Comparison of ENCODE assay signal across 8 mouse cellular contexts in genomic region chr5:142718037-142718436, GRCm38 (mm10). TPM values are rescaled to one million over a fixed set of nuclear protein-coding genes. Genes with fewer than 3 reads are reported as not detected.
DNase-seq lines count a peak whose midpoint lies in the region; ATAC-seq and TF ChIP-seq lines count a peak whose summit lies in the region.

No protein-coding gene starts in this region.

- peak; percentile 71 for DNase-seq in MEL (ENCODE audit: low read depth, low spot score)
- DNase-seq in c-Kit-positive CD71-negative TER-119-negative erythroid progenitor cells, embryonic 14.5 days (ENCODE audit: low read depth), result peak; percentile 69
- DNase-seq in forebrain, embryonic 14.5 days (ENCODE audit: low spot score), result peak; percentile 79
- peak; percentile 83 for DNase-seq in hindbrain, embryonic 10.5 days (ENCODE audit: low spot score)
- peak; percentile 81 to 82 for DNase-seq in layer of hippocampus, postnatal 14 days (ENCODE audit: low spot score in 2 of 2)
- DNase-seq in right cerebral cortex, postnatal 14 days, result peak; percentile 90
- DNase-seq in urinary bladder, postnatal 4 days (ENCODE audit: low spot score in 2 of 2), result peak; percentile 66 to 84

- H3K9me3 ChIP-seq in MEL (replicated peaks; ENCODE audit: insufficient read depth, low read length), result no peaks in the 10 kb centered on the region
- no peaks in the 10 kb centered on the region for H3K9me3 ChIP-seq in forebrain, embryonic 14.5 days (replicated peaks; ENCODE audit: control insufficient read depth, low read length)
- no peaks in the 10 kb centered on the region for H3K9me3 ChIP-seq in hindbrain, embryonic 10.5 days

- no peaks in the 10 kb centered on the region for H3K36me3 ChIP-seq in MEL (ENCODE audit: control insufficient read depth in 1 of 2, insufficient read depth in 2 of 2, low read length in 2 of 2)
- peaks cover 56% of the 10 kb centered on the region for H3K36me3 ChIP-seq in forebrain, embryonic 14.5 days (ENCODE audit: control insufficient read depth, insufficient read depth, low read length)
- H3K36me3 ChIP-seq in hindbrain, embryonic 10.5 days, result peaks cover 51% of the 10 kb centered on the region

- peak; percentile 38 for ATAC-seq in forebrain, embryonic 14.5 days
- ATAC-seq in megakaryocyte progenitor cell, adult 5-6 weeks (replicated peaks; ENCODE audit: poor library complexity), result peak; percentile 87

- H3K79me2 ChIP-seq in MEL (ENCODE audit: control insufficient read depth, insufficient read depth, low read length, poor library complexity), result no peaks in the 10 kb centered on the region

- no peak overlapping the region for H3K4me2 ChIP-seq in forebrain, embryonic 14.5 days (ENCODE audit: low read length)

- peak; percentile 87 for TF ChIP-seq RAD21 in MEL (IDR thresholded peaks at IDR 0.05; ENCODE audit: low read depth, low read length)

- peak; percentile 95 to 97 (median 96) for TF ChIP-seq CTCF in MEL (IDR thresholded peaks at IDR 0.05 in 2 of 3, conservative IDR thresholded peaks at IDR 0.05 in 1 of 3; ENCODE audit: control insufficient read depth in 1 of 3, insufficient read depth in 1 of 3, low read depth in 2 of 3, low read length in 3 of 3, poor library complexity in 1 of 3, severe bottlenecking in 1 of 3)

- no peaks in the 10 kb centered on the region for H3K4me1 ChIP-seq in MEL (ENCODE audit: control insufficient read depth in 1 of 2, insufficient read depth in 2 of 2, low read length in 2 of 2)
- H3K4me1 ChIP-seq in forebrain, embryonic 14.5 days (ENCODE audit: control insufficient read depth, insufficient read depth, low read length), result no peaks in the 10 kb centered on the region
- 0 out of 2 replicates have a peak, but pooled peaks cover 2% of the 10 kb centered on the region for H3K4me1 ChIP-seq in hindbrain, embryonic 10.5 days (replicated peaks)

- H3K27me3 ChIP-seq in MEL (ENCODE audit: control insufficient read depth in 1 of 2, insufficient read depth in 2 of 2, low read length in 2 of 2), result no peaks in the 10 kb centered on the region
- H3K27me3 ChIP-seq in forebrain, embryonic 14.5 days (replicated peaks; ENCODE audit: control insufficient read depth, insufficient read depth, low read length), result no peaks in the 10 kb centered on the region
- no peaks in the 10 kb centered on the region for H3K27me3 ChIP-seq in hindbrain, embryonic 10.5 days (ENCODE audit: insufficient read depth, poor library complexity, severe bottlenecking)

- no peak for TF ChIP-seq POLR2A in MEL (IDR thresholded peaks at IDR 0.05; ENCODE audit: control insufficient read depth in 1 of 2, insufficient read depth in 1 of 2, low read depth in 1 of 2, low read length in 2 of 2, poor library complexity in 1 of 2)

- no peak for TF ChIP-seq EP300 in MEL (IDR thresholded peaks at IDR 0.05; ENCODE audit: low read depth in 1 of 2, low read length in 2 of 2)

- H3K27ac ChIP-seq in MEL (ENCODE audit: control insufficient read depth, low read depth, low read length), result no peak overlapping the region
- H3K27ac ChIP-seq in forebrain, embryonic 14.5 days (ENCODE audit: low read depth, low read length), result no peak overlapping the region
- no peak overlapping the region for H3K27ac ChIP-seq in hindbrain, embryonic 10.5 days

- H3K9ac ChIP-seq in MEL (ENCODE audit: control insufficient read depth, low read depth, low read length, poor library complexity, severe bottlenecking), result no peak overlapping the region
- H3K9ac ChIP-seq in forebrain, embryonic 14.5 days (ENCODE audit: low read length), result no peak overlapping the region

- H3K4me3 ChIP-seq in MEL (ENCODE audit: control insufficient read depth in 1 of 2, insufficient read depth in 1 of 2, low read depth in 2 of 2, low read length in 2 of 2), result no peak overlapping the region
- no peak overlapping the region for H3K4me3 ChIP-seq in forebrain, embryonic 14.5 days (ENCODE audit: low read depth, low read length)
- no peak overlapping the region for H3K4me3 ChIP-seq in hindbrain, embryonic 10.5 days

- WGBS in forebrain, embryonic 14.5 days, result 29% methylated on average over 4 of the region's 4 CpGs
- WGBS in hindbrain, embryonic 10.5 days, result 26% methylated on average over 4 of the region's 4 CpGs

TF ChIP-seq in MEL, 35 proteins besides CTCF, POLR2A, EP300 and RAD21:
- TF ChIP-seq SMC3 (IDR thresholded peaks at IDR 0.05; ENCODE audit: low read depth, low read length) (peak; percentile 93), GATA1 (IDR thresholded peaks at IDR 0.05; ENCODE audit: low read depth, low read length) (no peak), ZC3H11A (IDR thresholded peaks at IDR 0.05; ENCODE audit: low read depth, low read length) (peak; percentile 75)

RNA-seq across cellular contexts. Expression of gene Slc29a4, which starts 25.7 kb away (rescaled TPM):
- not detected in 2 replicates for total RNA-seq in MEL (2012; rRNA removed)
- polyA plus RNA-seq in MEL (2012; ENCODE audit: insufficient read depth in 1 of 2, insufficient read length in 2 of 2, low read depth in 1 of 2, low replicate concordance in 2 of 2, missing spikeins in 1 of 2), result not detected
- polyA plus RNA-seq in forebrain, embryonic 14.5 days (2014; fragmentation: Nextera tagmentation; extraction: Ambion mirVana), result 50.4 and 69.7 TPM in 2 replicates
- 21.8 and 42.3 TPM in 2 replicates for polyA plus RNA-seq in hindbrain, embryonic 10.5 days (2016; fragmentation: Nextera tagmentation; extraction: Ambion mirVana)
- 10 to 100 TPM; 68.0 to 83.3 TPM for total RNA-seq in layer of hippocampus, postnatal 14 days (2021)
- not detected in 2 replicates for total RNA-seq in megakaryocyte progenitor cell, adult 5-6 weeks (2015)
- not detected in 2 replicates for total RNA-seq in megakaryocyte progenitor cell, adult 5-6 weeks (2017)

Comparison
In these comparisons a context has a peak if more than half of its experiments do, and no peak if none do; other contexts are left out.
1. RNA of gene Slc29a4, which starts 25.7 kb away (total RNA-seq): 68.0 to 83.3 TPM in layer of hippocampus, postnatal 14 days; not detected in MEL and not detected in megakaryocyte progenitor cell, adult 5-6 weeks; every median in the first group is over 10 times any median in the second.
2. Peak in every context shown above with its lines, with median percentiles within 50 percentile points of each other: DNase-seq.